Mouse (Mus musculus) kidney, adult 2 months (tissue): ENCODE measurements around the gene Ykt6. TPM values are rescaled to one million over a fixed set of nuclear protein-coding genes. Genes with fewer than 3 reads are reported as not detected.

Source experiments
- DNase-seq: peaks from one replicate; pipeline ENCODE4 v3.0.0; 2021
- H3K27ac ChIP-seq: fragments of 200-500 bp; 2 replicates; pipeline ENCODE4 v1.5.1; 2012; ENCODE audit warnings: low read depth, low read length, control low read depth, inconsistent platforms; ENCODE audit not compliant: insufficient read depth
- H3K27me3 ChIP-seq: fragments of 200-500 bp; replicated peaks from 2 replicates; pipeline ENCODE4 v1.6.1; 2012; ENCODE audit warnings: mild to moderate bottlenecking, moderate library complexity, low read length, inconsistent platforms; ENCODE audit not compliant: control insufficient read depth, insufficient read depth
- H3K36me3 ChIP-seq: fragments of 200-500 bp; 2 replicates; pipeline ENCODE4 v1.6.1; 2012; ENCODE audit warnings: mild to moderate bottlenecking, moderate library complexity, low read length, inconsistent platforms; ENCODE audit not compliant: control insufficient read depth, insufficient read depth
- H3K4me1 ChIP-seq: fragments of 200-500 bp; 2 replicates; pipeline ENCODE4 v1.6.1; 2011; ENCODE audit warnings: low read length; ENCODE audit not compliant: control insufficient read depth, insufficient read depth
- H3K4me3 ChIP-seq: fragments of 200-500 bp; 2 replicates; pipeline ENCODE4 v1.5.1; 2011; ENCODE audit warnings: mild to moderate bottlenecking, low read depth, low read length, control low read depth; ENCODE audit not compliant: insufficient read depth
- CTCF ChIP-seq: fragments of 200-500 bp; conservative IDR thresholded peaks from 2 replicates; pipeline ENCODE4 v1.5.1; 2011; ENCODE audit warnings: low read depth, mild to moderate bottlenecking, control low read depth, low read length, moderate library complexity, mixed read lengths; ENCODE audit not compliant: insufficient read depth, insufficient read length
- POLR2A ChIP-seq: fragments of 200-500 bp; IDR thresholded peaks from one replicate; pipeline ENCODE4 v1.6.1; 2011; ENCODE audit warnings: low read depth, low read length, control low read depth
- whole genome bisulfite sequencing: fragments of 180-500 bp; shearing (Covaris S2); methylation state at CpG from one replicate; pipeline ENCODE4 v1.1.7; 2018; 5-methylcytosine and 5-hydroxymethylcytosine counted together
- polyA plus RNA-seq: library from polyadenylated mRNA; depleted of rRNA; stranded (reverse); fragments of >200 nt; gene quantifications from 2 replicates; pipeline ENCODE4 v1.2.3, GENCODE M21; 2012; rRNA removed

Ykt6 gene
- polyA plus RNA-seq, 1 experiment = 60.4 TPM

- Histone ChIP-seq H3K27ac (peak overlapping the region; percentile 34), H3K27me3 (no peaks in the 10 kb centered on the region), H3K4me1 (peaks cover 3% of the 10 kb centered on the region; the same call in 1 of the 2 replicates), H3K36me3 (peaks cover 4% of the 10 kb centered on the region; the same call in 1 of the 2 replicates), H3K4me3 (no peak overlapping the region)
- DNase-seq = no peak
- TF ChIP-seq CTCF (no peak), POLR2A (no peak)
- 85% methylated on average over 3 of the region's 3 CpGs for WGBS
These were observed 56.4 kb downstream of the Ykt6 start for GRCm38 (mm10) chr11:6011879-6012278.

DNA sequence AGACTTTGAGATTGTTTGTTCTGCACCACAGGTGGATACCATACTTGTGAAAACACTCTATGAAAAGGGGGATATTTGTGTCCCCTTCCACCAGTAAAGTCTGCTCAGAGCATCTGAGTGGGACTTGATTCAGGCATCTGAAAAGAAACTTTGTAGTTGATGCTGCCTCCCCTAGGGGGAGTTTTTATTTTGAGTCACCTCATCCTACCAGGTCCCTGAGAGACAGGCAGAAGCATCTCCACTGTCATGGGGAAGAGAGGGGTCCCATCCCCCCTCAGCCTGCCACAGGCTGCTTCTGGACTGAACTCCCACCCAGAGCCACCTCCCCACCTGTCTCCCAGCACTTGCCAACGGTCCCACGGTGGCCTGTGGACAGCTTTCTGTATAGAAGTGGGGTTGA lies 57.9 kb downstream of the Ykt6 start:
- TF ChIP-seq POLR2A (no peak), CTCF (0 out of 2 replicates have a peak, but pooled peaks have one; percentile 4)
- 42% methylated on average over 2 of the region's 2 CpGs for WGBS
- H3K36me3 ChIP-seq = peaks cover 4% of the 10 kb centered on the region; the same call in 1 of the 2 replicates
- no peak overlapping the region for H3K27ac ChIP-seq
- DNase-seq = no peak
- H3K4me3 ChIP-seq = no peak overlapping the region
- no peaks in the 10 kb centered on the region for H3K27me3 ChIP-seq
- peaks cover 3% of the 10 kb centered on the region; the same call in 1 of the 2 replicates for H3K4me1 ChIP-seq

- DNase-seq = no peak
- 67% methylated on average over 6 of the region's 6 CpGs for WGBS
- Histone ChIP-seq H3K4me3 (no peak overlapping the region), H3K27ac (no peak overlapping the region), H3K27me3 (no peaks in the 10 kb centered on the region), H3K36me3 (peaks cover 4% of the 10 kb centered on the region; the same call in 1 of the 2 replicates), H3K4me1 (peaks cover 3% of the 10 kb centered on the region; the same call in 1 of the 2 replicates)
- TF ChIP-seq CTCF (no peak), POLR2A (no peak)
These were observed 59.5 kb downstream of the Ykt6 start for GRCm38 (mm10) chr11:6015011-6015431.

GRCm38 (mm10) chr11:6016368-6016767 lies 60.9 kb downstream of the Ykt6 start:
- Histone ChIP-seq H3K27me3 (no peaks in the 10 kb centered on the region), H3K36me3 (peaks cover 3% of the 10 kb centered on the region; the same call in 1 of the 2 replicates), H3K4me3 (no peak overlapping the region), H3K27ac (no peak overlapping the region), H3K4me1 (no peaks in the 10 kb centered on the region)
- no peak for DNase-seq
- TF ChIP-seq CTCF (no peak), POLR2A (no peak)
- WGBS = 3% methylated on average over 3 of the region's 3 CpGs

- H3K27me3 ChIP-seq = no peaks in the 10 kb centered on the region
- WGBS = 70% methylated on average over 9 of the region's 9 CpGs
- no peaks in the 10 kb centered on the region for H3K4me1 ChIP-seq
- H3K36me3 ChIP-seq = no peaks in the 10 kb centered on the region
- TF ChIP-seq CTCF = no peak
- no peak for TF ChIP-seq POLR2A
- H3K4me3 ChIP-seq = no peak overlapping the region
- DNase-seq = no peak
- H3K27ac ChIP-seq = no peak overlapping the region
These were observed 61.4 kb downstream of the Ykt6 start for GRCm38 (mm10) chr11:6016797-6017395.

Other genes starting within 250 kb of the Ykt6 start
- gene Mrps24, start 240.0 kb upstream of the Ykt6 start, polyA plus RNA-seq = 272 and 323 TPM in 2 replicates
- 31.5 and 32.2 TPM in 2 replicates for gene Urgcp, start 193.3 kb upstream of the Ykt6 start, polyA plus RNA-seq
- gene Dbnl, start 167.2 kb upstream of the Ykt6 start, polyA plus RNA-seq = 49.6 and 52.5 TPM in 2 replicates
- gene Pgam2, start 152.0 kb upstream of the Ykt6 start, polyA plus RNA-seq = 113 and 157 TPM in 2 replicates
- 14.7 and 19.5 TPM in 2 replicates for gene Polm, start 117.7 kb upstream of the Ykt6 start, polyA plus RNA-seq
- 91.4 and 96.7 TPM in 2 replicates for gene Aebp1, start 93.7 kb upstream of the Ykt6 start, polyA plus RNA-seq
- gene Pold2, start 77.4 kb upstream of the Ykt6 start, polyA plus RNA-seq = 50.2 and 70.7 TPM in 2 replicates
- gene Myl7, start 56.9 kb upstream of the Ykt6 start, polyA plus RNA-seq = 5.1 and 5.3 TPM in 2 replicates
- 0.16 and 0.43 TPM in 2 replicates for gene Gck, start 5.6 kb upstream of the Ykt6 start, polyA plus RNA-seq
- gene Camk2b, start 110.7 kb downstream of the Ykt6 start, polyA plus RNA-seq = 5.1 and 6.2 TPM in 2 replicates
- gene A730071L15Rik, start 244.3 kb downstream of the Ykt6 start, polyA plus RNA-seq = 0.18 and 0.20 TPM in 2 replicates
- gene Nudcd3, start 244.7 kb downstream of the Ykt6 start, polyA plus RNA-seq = 39.6 and 40.8 TPM in 2 replicates